Mouse (Mus musculus) forebrain, embryonic 10.5 days (tissue): ENCODE measurements around the gene Socs4. TPM values are rescaled to one million over a fixed set of nuclear protein-coding genes. Genes with fewer than 3 reads are reported as not detected.

ENCODE experiments used
- DNase-seq: peaks from one replicate; pipeline ENCODE4 v3.0.0-alpha.2; 2017; ENCODE audit warnings: low spot score; ENCODE audit errors: extremely low spot score
- H3K27ac ChIP-seq: fragments of 300-500 bp; sonication (generic); 2 replicates; pipeline ENCODE4 v1.5.1; 2016; ENCODE audit warnings: mild to moderate bottlenecking
- H3K27me3 ChIP-seq: fragments of 300-500 bp; sonication (generic); 2 replicates; pipeline ENCODE4 v1.6.1; 2016; ENCODE audit warnings: mild to moderate bottlenecking; ENCODE audit not compliant: poor library complexity, severe bottlenecking
- H3K36me3 ChIP-seq: fragments of 300-500 bp; sonication (generic); replicated peaks from 2 replicates; pipeline ENCODE4 v1.6.1; 2016; ENCODE audit warnings: mild to moderate bottlenecking, moderate library complexity
- H3K4me1 ChIP-seq: fragments of 300-500 bp; sonication (generic); 2 replicates; pipeline ENCODE4 v1.6.1; 2016
- H3K4me3 ChIP-seq: fragments of 300-500 bp; sonication (generic); 2 replicates; pipeline ENCODE4 v1.5.1; 2016; ENCODE audit warnings: mild to moderate bottlenecking, moderate library complexity
- H3K9me3 ChIP-seq: fragments of 300-500 bp; sonication (generic); 2 replicates; pipeline ENCODE4 v1.6.1; 2016; ENCODE audit warnings: mild to moderate bottlenecking, moderate library complexity
- WGBS: fragments of 180-500 bp; shearing (Covaris S2); methylation state at CpG from one replicate; pipeline ENCODE4 v1.1.7; 2016; 5-methylcytosine and 5-hydroxymethylcytosine counted together
- polyA plus RNA-seq: library from polyadenylated mRNA; unstranded; fragments of >200 nt; fragmentation: Nextera tagmentation; extraction: Ambion mirVana; gene quantifications from 2 replicates; pipeline ENCODE4 v1.2.1, GENCODE M21; 2016

The Socs4 gene
- polyA plus RNA-seq, 1 experiment from 2014 or later, result 3.7 TPM

GRCm38 (mm10) chr14:47325965-47326761 lies 49.4 kb downstream of the Socs4 start:
- Histone ChIP-seq H3K4me3 (no peak overlapping the region), H3K27me3 (no peaks in the 10 kb centered on the region), H3K27ac (no peak overlapping the region), H3K9me3 (no peaks in the 10 kb centered on the region), H3K4me1 (0 out of 2 replicates have a peak, but pooled peaks cover 10% of the 10 kb centered on the region), H3K36me3 (peaks cover 27% of the 10 kb centered on the region)
- DNase-seq, result no peak
- WGBS, result 88% methylated on average over 9 of the region's 9 CpGs

- Histone ChIP-seq H3K27ac (no peak overlapping the region), H3K4me1 (0 out of 2 replicates have a peak, but pooled peaks cover 10% of the 10 kb centered on the region), H3K36me3 (peaks cover 24% of the 10 kb centered on the region), H3K9me3 (no peaks in the 10 kb centered on the region), H3K4me3 (no peak overlapping the region), H3K27me3 (no peaks in the 10 kb centered on the region)
- WGBS, result 94% methylated on average over 5 of the region's 5 CpGs
- no peak for DNase-seq
Measured at GRCm38 (mm10) chr14:47327347-47327746, 50.6 kb downstream of the Socs4 start.

GRCm38 (mm10) chr14:47331920-47332319 lies 55.2 kb downstream of the Socs4 start:
- Histone ChIP-seq H3K27ac (no peak overlapping the region), H3K36me3 (no peaks in the 10 kb centered on the region), H3K4me1 (0 out of 2 replicates have a peak, but pooled peaks cover 10% of the 10 kb centered on the region), H3K27me3 (no peaks in the 10 kb centered on the region), H3K4me3 (no peak overlapping the region), H3K9me3 (no peaks in the 10 kb centered on the region)
- DNase-seq, result no peak
- WGBS, result 62% methylated on average over 5 of the region's 5 CpGs

GRCm38 (mm10) chr14:47334819-47335218 lies 58.1 kb downstream of the Socs4 start:
- DNase-seq, result peak; percentile 35
- WGBS, result 91% methylated on average over 4 of the region's 4 CpGs
- Histone ChIP-seq H3K36me3 (no peaks in the 10 kb centered on the region), H3K4me3 (no peak overlapping the region), H3K27ac (no peak overlapping the region), H3K4me1 (no peaks in the 10 kb centered on the region), H3K9me3 (no peaks in the 10 kb centered on the region), H3K27me3 (no peaks in the 10 kb centered on the region)

- H3K36me3 ChIP-seq, result no peaks in the 10 kb centered on the region
- DNase-seq, result no peak
- no peaks in the 10 kb centered on the region for H3K9me3 ChIP-seq
- no peak overlapping the region for H3K27ac ChIP-seq
- H3K4me3 ChIP-seq, result no peak overlapping the region
- H3K27me3 ChIP-seq, result no peaks in the 10 kb centered on the region
- WGBS, result 82% methylated on average over 3 of the region's 3 CpGs
- H3K4me1 ChIP-seq, result no peaks in the 10 kb centered on the region
Measured at GRCm38 (mm10) chr14:47335300-47335699, 58.6 kb downstream of the Socs4 start.

- Histone ChIP-seq H3K27me3 (no peaks in the 10 kb centered on the region), H3K36me3 (no peaks in the 10 kb centered on the region), H3K9me3 (no peaks in the 10 kb centered on the region), H3K27ac (no peak overlapping the region), H3K4me1 (peaks cover 7% of the 10 kb centered on the region), H3K4me3 (no peak overlapping the region)
- WGBS, result 91% methylated on average over 10 of the region's 10 CpGs
- no peak for DNase-seq
Measured at GRCm38 (mm10) chr14:47340231-47340925, 63.6 kb downstream of the Socs4 start.

- H3K9me3 ChIP-seq, result no peaks in the 10 kb centered on the region
- no peaks in the 10 kb centered on the region for H3K27me3 ChIP-seq
- H3K4me1 ChIP-seq, result peaks cover 7% of the 10 kb centered on the region
- DNase-seq, result no peak
- H3K4me3 ChIP-seq, result no peak overlapping the region
- WGBS, result 70% methylated on average over 4 of the region's 4 CpGs
- H3K27ac ChIP-seq, result peak overlapping the region; percentile 68
- no peaks in the 10 kb centered on the region for H3K36me3 ChIP-seq
Measured at GRCm38 (mm10) chr14:47341811-47342291, 65.1 kb downstream of the Socs4 start.

Other genes with a start within 250 kb of the Socs4 start
- gene Gch1, start 87.5 kb upstream of the Socs4 start, polyA plus RNA-seq, result 0.73 and 0.74 TPM in 2 replicates
- 68.9 and 70.2 TPM in 2 replicates for gene Wdhd1, start 74 bp upstream of the Socs4 start, polyA plus RNA-seq
- 127 and 134 TPM in 2 replicates for gene Mapk1ip1l, start 21.3 kb downstream of the Socs4 start, polyA plus RNA-seq
- 0.20 and 0.29 TPM in 2 replicates for gene Lgals3, start 90.8 kb downstream of the Socs4 start, polyA plus RNA-seq
- gene Dlgap5, start 141.5 kb downstream of the Socs4 start, polyA plus RNA-seq, result 86.4 and 88.0 TPM in 2 replicates
- gene Fbxo34, start 173.5 kb downstream of the Socs4 start, polyA plus RNA-seq, result 26.5 and 28.4 TPM in 2 replicates